Mouse (Mus musculus) gastrocnemius, postnatal 36 days (tissue): ENCODE measurements around the gene Rbm20. TPM values are rescaled to one million over a fixed set of nuclear protein-coding genes. Genes with fewer than 3 reads are reported as not detected.

ENCODE experiments used
- DNase-seq, 2 experiments: peaks; one replicate each; pipeline ENCODE4 v3.0.0; 2022
- intact Hi-C: fragments of 180-260 bp; cut with DNase I; formaldehyde crosslinking; loops from one replicate; pipeline ENCODE4 v1.15.1; 2025
- total RNA-seq, 2 experiments: library from RNA; stranded (reverse); gene quantifications; 2 replicates each; pipeline ENCODE4 v1.2.3; 2021

Rbm20 gene
- total RNA-seq, 2 experiments from 2014 or later, result 73.8 to 83.8 TPM

GRCm38 (mm10) chr19:53666708-53667107 lies 10.4 kb upstream of the Rbm20 start:
- DNase-seq, result no peak
- intact Hi-C loops, result no loop called here

GRCm38 (mm10) chr19:53668821-53669220 lies 8.3 kb upstream of the Rbm20 start:
- DNase-seq, result no peak
- intact Hi-C loops, result no loop called here

GRCm38 (mm10) chr19:53670625-53671141 lies 6.4 kb upstream of the Rbm20 start:
- intact Hi-C loops, result loop anchor here (10.0 kb wide), 1 partner anchor 54 kb away; no protein-coding TSS in a partner anchor
- DNase-seq, result peak; percentile 49 to 69

GRCm38 (mm10) chr19:53671432-53671831 lies 5.7 kb upstream of the Rbm20 start:
- intact Hi-C loops, result loop anchor here (10.0 kb wide), 1 partner anchor 53 kb away; no protein-coding TSS in a partner anchor
- DNase-seq, result no peak

GRCm38 (mm10) chr19:53674131-53674925 lies 2.8 kb upstream of the Rbm20 start:
- intact Hi-C loops, result loop anchor here (10.0 kb wide), 1 partner anchor 50 kb away; no protein-coding TSS in a partner anchor

GRCm38 (mm10) chr19:53676228-53676627 lies 878 bp upstream of the Rbm20 start:
- intact Hi-C loops, result loop anchor here (10.0 kb wide), 1 partner anchor 49 kb away; no protein-coding TSS in a partner anchor
- DNase-seq, result no peak

More at GRCm38 (mm10) chr19:53674131-53674925, 2.8 kb upstream of the Rbm20 start:
- no peak for DNase-seq

- intact Hi-C loops, result loop anchor here (10.0 kb wide), 1 partner anchor 46 kb away; no protein-coding TSS in a partner anchor
- no peak for DNase-seq
Observed at GRCm38 (mm10) chr19:53679194-53679593, 2.1 kb downstream of the Rbm20 start.

- intact Hi-C loops, result loop anchor here (10.0 kb wide), 1 partner anchor 45 kb away; no protein-coding TSS in a partner anchor
- DNase-seq, result no peak
Observed at GRCm38 (mm10) chr19:53679981-53680380, 2.9 kb downstream of the Rbm20 start.

GRCm38 (mm10) chr19:53682427-53682826 lies 5.3 kb downstream of the Rbm20 start:
- DNase-seq, result no peak
- intact Hi-C loops, result no loop called here

- no peak for DNase-seq
- intact Hi-C loops, result no loop called here
Observed at GRCm38 (mm10) chr19:53687592-53687991, 10.5 kb downstream of the Rbm20 start.

- intact Hi-C loops, result no loop called here
- DNase-seq, result no peak
Observed at GRCm38 (mm10) chr19:53690816-53691215, 13.7 kb downstream of the Rbm20 start.

- no peak for DNase-seq
- intact Hi-C loops, result no loop called here
Observed at GRCm38 (mm10) chr19:53694020-53694419, 16.9 kb downstream of the Rbm20 start.

- no peak for DNase-seq
- intact Hi-C loops, result no loop called here
Observed at GRCm38 (mm10) chr19:53696079-53696478, 19.0 kb downstream of the Rbm20 start.

GRCm38 (mm10) chr19:53696655-53697054 lies 19.5 kb downstream of the Rbm20 start:
- intact Hi-C loops, result no loop called here
- DNase-seq, result no peak

- intact Hi-C loops, result no loop called here
- DNase-seq, result peak; percentile 29 to 47
Observed at GRCm38 (mm10) chr19:53697376-53698126, 20.4 kb downstream of the Rbm20 start.

- intact Hi-C loops, result loop anchor here (10.0 kb wide), 1 partner anchor 45 kb away; no protein-coding TSS in a partner anchor
- no peak for DNase-seq
Observed at GRCm38 (mm10) chr19:53699671-53700070, 22.6 kb downstream of the Rbm20 start.

GRCm38 (mm10) chr19:53701434-53701833 lies 24.3 kb downstream of the Rbm20 start:
- intact Hi-C loops, result loop anchor here (10.0 kb wide), 1 partner anchor 47 kb away; no protein-coding TSS in a partner anchor

GRCm38 (mm10) chr19:53704895-53705823 lies 28.1 kb downstream of the Rbm20 start:
- peak in 1 of 2 experiments; percentile 32 for DNase-seq
- intact Hi-C loops, result loop anchor here (10.0 kb wide), 1 partner anchor 50 kb away; no protein-coding TSS in a partner anchor

More at GRCm38 (mm10) chr19:53701434-53701833, 24.3 kb downstream of the Rbm20 start:
- no peak for DNase-seq

GRCm38 (mm10) chr19:53708401-53708800 lies 31.3 kb downstream of the Rbm20 start:
- no peak for DNase-seq

More at GRCm38 (mm10) chr19:53708401-53708800, 31.3 kb downstream of the Rbm20 start:
- intact Hi-C loops, result loop anchor here (10.0 kb wide), 1 partner anchor 54 kb away; no protein-coding TSS in a partner anchor
